Mouse (Mus musculus): ENCODE results near the gene Rnf157.

The Rnf157 gene

DNA sequence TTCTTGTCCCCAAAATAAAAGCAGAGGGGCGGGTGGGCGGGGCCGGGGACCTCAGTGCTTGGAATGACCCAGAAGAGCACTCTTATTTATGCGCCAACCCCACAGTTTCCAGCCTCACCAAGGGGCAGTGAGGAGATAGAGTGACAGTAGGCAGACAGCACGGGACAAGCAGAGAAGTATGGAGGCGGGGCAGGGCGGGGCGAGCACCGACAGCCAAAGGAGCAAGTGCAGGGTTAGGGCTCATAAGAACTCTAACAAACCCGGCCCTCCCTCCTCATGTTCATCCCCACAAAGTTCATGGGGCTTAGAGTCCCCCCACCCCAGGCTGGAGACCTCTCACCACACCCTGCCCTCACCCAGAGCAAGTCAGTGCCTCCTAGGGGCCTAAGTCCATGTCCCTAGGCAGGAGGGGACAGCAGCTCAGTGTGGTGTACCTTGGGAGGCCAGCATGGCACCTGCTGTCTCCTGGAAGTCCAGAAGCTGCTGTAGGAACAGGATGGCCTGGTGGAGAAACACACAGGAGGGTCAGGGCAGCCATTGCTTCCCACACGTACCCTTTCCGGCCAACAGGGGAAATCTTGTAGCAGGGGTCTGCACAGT, 119.2 kb downstream of the Rnf157 start:
- no peak for DNase-seq

- no peak for DNase-seq
Observed at GRCm38 (mm10) chr11:116292401-116292800, 120.4 kb downstream of the Rnf157 start.

DNA sequence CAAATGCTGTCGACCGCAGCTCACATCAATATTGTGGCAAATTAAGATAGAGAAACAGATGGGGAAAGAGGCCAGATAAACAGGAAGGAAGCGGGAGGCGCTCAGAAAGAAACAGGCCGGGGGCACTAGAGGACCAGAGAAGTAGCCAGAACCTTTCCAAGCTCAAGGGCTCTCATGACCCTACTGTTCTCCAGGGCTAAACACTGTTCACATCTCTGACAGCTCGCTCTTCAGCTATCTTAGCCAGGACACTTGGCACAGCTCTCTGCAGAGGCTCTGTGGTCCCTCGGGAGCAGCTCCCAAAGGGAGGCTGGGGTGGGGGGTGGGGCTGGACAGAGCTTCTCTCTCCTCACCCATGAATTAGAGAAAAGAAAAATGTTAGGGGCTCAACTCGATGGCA, 122.3 kb downstream of the Rnf157 start:
- DNase-seq, result no peak

DNA sequence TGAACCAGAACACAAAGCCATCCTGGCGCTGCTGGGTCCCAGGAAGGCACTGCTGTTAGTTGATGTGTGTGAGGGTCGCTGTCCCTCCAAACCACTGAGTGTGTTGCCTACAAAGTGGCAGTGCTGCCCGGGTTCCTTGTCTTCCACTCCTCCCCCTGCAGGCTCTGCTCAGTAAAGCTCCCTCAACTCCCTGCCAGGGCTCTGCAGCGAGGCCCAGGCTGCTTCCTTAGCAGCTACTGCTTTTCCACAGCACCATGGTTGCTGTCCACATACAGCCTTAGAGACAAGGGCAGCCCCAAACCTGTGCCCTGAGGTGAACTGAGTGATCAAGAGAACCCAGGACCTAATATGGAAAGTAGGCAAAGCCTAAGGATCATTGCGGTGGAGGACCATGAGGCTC, 125.5 kb downstream of the Rnf157 start:
- DNase-seq, result no peak

Measured in cerebellum, adult 11-12 months (tissue).